Mouse (Mus musculus): ENCODE measurements at regions not wholly inside any gene's neighbourhood (a gene's known extent, or its start where the extent isn't known, plus 50 kb on each side); places are given as distances from the start of the nearest gene placed in this dataset.

GRCm38 (mm10) chr8:92024133-92024532 lies 222.3 kb upstream of the Irx3 start:
- TF ChIP-seq CTCF (IDR thresholded peaks at IDR 0.05) (no peak), POLR2A (IDR thresholded peaks at IDR 0.05; ENCODE audit: insufficient read depth, low read depth, low read length) (no peak), EP300 (IDR thresholded peaks at IDR 0.05; ENCODE audit: insufficient read depth, low read depth, low read length) (no peak)
